Mouse (Mus musculus) embryonic facial prominence, embryonic 14.5 days (tissue): ENCODE results near the gene Ppih. TPM values are rescaled to one million over a fixed set of nuclear protein-coding genes. Genes with fewer than 3 reads are reported as not detected.
"Not testable (repeated sequence)": the region's sequence is repeated elsewhere in the genome, so short reads cannot be mapped to it uniquely, and the experiment has no call there.

Experiments
- ATAC-seq: fragments of 200-750 bp; cut with Nextera tagmentation; 2 replicates; pipeline ENCODE4 v1.8.0; 2017; ENCODE audit warnings: low read depth, moderate number of reproducible peaks, moderate TSS enrichment
- DNase-seq: peaks from one replicate; pipeline ENCODE4 v3.0.0-alpha.2; 2015; ENCODE audit warnings: low spot score
- H3K27ac ChIP-seq: fragments of 300-500 bp; sonication (generic); replicated peaks from 2 replicates; pipeline ENCODE4 v1.5.1; 2014; ENCODE audit warnings: low read depth, mild to moderate bottlenecking, low read length, moderate library complexity
- H3K27me3 ChIP-seq: fragments of 300-500 bp; sonication (generic); replicated peaks from 2 replicates; pipeline ENCODE4 v1.6.1; 2014; ENCODE audit warnings: low read length; ENCODE audit not compliant: control insufficient read depth, insufficient read depth
- H3K36me3 ChIP-seq: fragments of 300-500 bp; sonication (generic); 2 replicates; pipeline ENCODE4 v1.6.1; 2014; ENCODE audit warnings: low read length, mixed read lengths; ENCODE audit not compliant: control insufficient read depth, insufficient read depth
- H3K4me1 ChIP-seq: fragments of 300-500 bp; sonication (generic); 2 replicates; pipeline ENCODE4 v1.6.1; 2014; ENCODE audit warnings: antibody characterized with exemption, low read length; ENCODE audit not compliant: control insufficient read depth, insufficient read depth
- H3K4me2 ChIP-seq: fragments of 300-500 bp; sonication (generic); 2 replicates; pipeline ENCODE4 v1.6.1; 2014; ENCODE audit warnings: low read depth, mild to moderate bottlenecking, low read length, moderate library complexity, mixed read lengths
- H3K4me3 ChIP-seq: fragments of 300-500 bp; sonication (generic); 2 replicates; pipeline ENCODE4 v1.5.1; 2014; ENCODE audit warnings: low read depth, mild to moderate bottlenecking, low read length
- H3K9ac ChIP-seq: fragments of 300-500 bp; sonication (generic); 2 replicates; pipeline ENCODE4 v1.6.1; 2014; ENCODE audit warnings: low read depth, mild to moderate bottlenecking, low read length, moderate library complexity, mixed read lengths
- H3K9me3 ChIP-seq: fragments of 300-500 bp; sonication (generic); 2 replicates; pipeline ENCODE4 v1.6.1; 2016; ENCODE audit warnings: low read length; ENCODE audit not compliant: control insufficient read depth
- WGBS: fragments of 180-500 bp; shearing (Covaris S2); extraction: QIAGEN DNeasy Blood & Tissue Kit; methylation state at CpG from one replicate; pipeline ENCODE4 v1.1.7; 2014; 5-methylcytosine and 5-hydroxymethylcytosine counted together
- polyA plus RNA-seq: library from polyadenylated mRNA; unstranded; fragments of >200 nt; fragmentation: Nextera tagmentation; extraction: Ambion mirVana; gene quantifications from 2 replicates; pipeline ENCODE4 v1.2.1, GENCODE M21; 2014

Ppih gene
- polyA plus RNA-seq, 1 experiment from 2014 or later = 84.2 TPM

GRCm38 (mm10) chr4:119294415-119295133 is 25.8 kb downstream of the Ppih start, which contains the start of gene Ybx1:
Gene Ybx1, minus strand, starts transcription at chr4:119294604.
- ATAC-seq = peak; percentile 99
- WGBS = under 1% methylated on average over 54 of the region's 61 CpGs
- H3K36me3 ChIP-seq = peaks cover 18% of the 10 kb centered on the region; the same call in 1 of the 2 replicates
- no peaks in the 10 kb centered on the region for H3K27me3 ChIP-seq
- peaks cover 7% of the 10 kb centered on the region for H3K4me1 ChIP-seq
- DNase-seq = peak; percentile 100
- H3K9ac ChIP-seq = peak within 1 kb of the TSS; percentile 92
- peak within 1 kb of the TSS; percentile 79 for H3K4me2 ChIP-seq
- H3K4me3 ChIP-seq = peak within 1 kb of the TSS; percentile 91
- H3K27ac ChIP-seq = peak within 1 kb of the TSS; percentile 84
- no peaks in the 10 kb centered on the region for H3K9me3 ChIP-seq

- DNase-seq (peak; percentile 21), ATAC-seq (peak; percentile 4)
- peak overlapping the region; percentile 79 for H3K4me2 ChIP-seq
- H3K4me3 ChIP-seq = peak overlapping the region; percentile 91
- peaks cover 7% of the 10 kb centered on the region for H3K4me1 ChIP-seq
- H3K27ac ChIP-seq = peak overlapping the region; percentile 80
- no peaks in the 10 kb centered on the region for H3K27me3 ChIP-seq
- H3K9ac ChIP-seq = peak overlapping the region; percentile 92
- under 1% methylated on average over 19 of the region's 80 CpGs for WGBS
- H3K9me3 ChIP-seq = no peaks in the 10 kb centered on the region
- peaks cover 21% of the 10 kb centered on the region for H3K36me3 ChIP-seq
Measured at GRCm38 (mm10) chr4:119293574-119294258, 26.6 kb downstream of the Ppih start.

GRCm38 (mm10) chr4:119292771-119293573 is 27.4 kb downstream of the Ppih start:
- Histone ChIP-seq H3K4me1 (peaks cover 7% of the 10 kb centered on the region), H3K27me3 (no peaks in the 10 kb centered on the region), H3K36me3 (peaks cover 26% of the 10 kb centered on the region), H3K4me2 (peak overlapping the region; percentile 79), H3K4me3 (peak overlapping the region; percentile 91), H3K9ac (peak overlapping the region; percentile 92), H3K27ac (peak overlapping the region; percentile 46; the same call in 1 of the 2 replicates), H3K9me3 (no peaks in the 10 kb centered on the region)
- under 1% methylated on average over 24 of the region's 24 CpGs for WGBS
- ATAC-seq (peak; percentile 17; the same call in 1 of the 2 replicates), DNase-seq (peak; percentile 83)

GRCm38 (mm10) chr4:119291921-119292320 is 28.4 kb downstream of the Ppih start:
- H3K4me3 ChIP-seq = peak overlapping the region; percentile 91
- peaks cover 35% of the 10 kb centered on the region for H3K36me3 ChIP-seq
- WGBS = 80% methylated on average over 1 of the region's 1 CpGs
- no peak for DNase-seq
- peak overlapping the region; percentile 92 for H3K9ac ChIP-seq
- no peaks in the 10 kb centered on the region for H3K27me3 ChIP-seq
- H3K4me1 ChIP-seq = peaks cover 7% of the 10 kb centered on the region
- no peak overlapping the region for H3K27ac ChIP-seq
- H3K9me3 ChIP-seq = no peaks in the 10 kb centered on the region
- no peak for ATAC-seq
- peak overlapping the region; percentile 79 for H3K4me2 ChIP-seq

- no peaks in the 10 kb centered on the region for H3K9me3 ChIP-seq
- H3K27me3 ChIP-seq = no peaks in the 10 kb centered on the region
- H3K9ac ChIP-seq = no peak overlapping the region
- no peak overlapping the region for H3K27ac ChIP-seq
- peaks cover 85% of the 10 kb centered on the region for H3K36me3 ChIP-seq
- DNase-seq (no peak), ATAC-seq (no peak)
- no peak overlapping the region for H3K4me2 ChIP-seq
- 86% methylated on average over 2 of the region's 2 CpGs for WGBS
- H3K4me3 ChIP-seq = no peak overlapping the region
- no peaks in the 10 kb centered on the region for H3K4me1 ChIP-seq
Measured at GRCm38 (mm10) chr4:119285336-119285735, 35.0 kb downstream of the Ppih start.

GRCm38 (mm10) chr4:119284861-119285260 is 35.5 kb downstream of the Ppih start:
- no peaks in the 10 kb centered on the region for H3K9me3 ChIP-seq
- no peak overlapping the region for H3K9ac ChIP-seq
- no peak for ATAC-seq
- H3K27ac ChIP-seq = no peak overlapping the region
- DNase-seq = no peak
- H3K4me2 ChIP-seq = no peak overlapping the region
- WGBS = 89% methylated on average over 1 of the region's 1 CpGs
- no peaks in the 10 kb centered on the region for H3K4me1 ChIP-seq
- H3K4me3 ChIP-seq = no peak overlapping the region
- H3K27me3 ChIP-seq = no peaks in the 10 kb centered on the region
- peaks cover 85% of the 10 kb centered on the region for H3K36me3 ChIP-seq

- 88% methylated on average over 15 of the region's 15 CpGs for WGBS
- peaks cover 93% of the 10 kb centered on the region for H3K36me3 ChIP-seq
Measured at GRCm38 (mm10) chr4:119278784-119279183, 41.6 kb downstream of the Ppih start.

GRCm38 (mm10) chr4:119275726-119276125 is 44.6 kb downstream of the Ppih start:
- Histone ChIP-seq H3K27me3 (no peaks in the 10 kb centered on the region), H3K9ac (no peak overlapping the region), H3K27ac (no peak overlapping the region; the same call in 1 of the 2 replicates), H3K36me3 (peaks cover 94% of the 10 kb centered on the region), H3K4me3 (no peak overlapping the region), H3K4me1 (no peaks in the 10 kb centered on the region), H3K9me3 (no peaks in the 10 kb centered on the region), H3K4me2 (no peak overlapping the region)
- DNase-seq = no peak
- no peak for ATAC-seq
- 78% methylated on average over 2 of the region's 2 CpGs for WGBS

More at GRCm38 (mm10) chr4:119278784-119279183, 41.6 kb downstream of the Ppih start:
- not testable (repeated sequence) for H3K4me2 ChIP-seq, H3K27ac ChIP-seq, ATAC-seq, H3K4me1 ChIP-seq, DNase-seq, H3K9ac ChIP-seq, H3K27me3 ChIP-seq, H3K9me3 ChIP-seq, H3K4me3 ChIP-seq
